Mouse (Mus musculus) heart, postnatal 0 days (tissue): Measurements from ENCODE around the gene Rab11fip3. TPM values are rescaled to one million over a fixed set of nuclear protein-coding genes. Genes with fewer than 3 reads are reported as not detected.

Source experiments
- ATAC-seq: fragments of 200-750 bp; cut with Nextera tagmentation; 2 replicates; pipeline ENCODE4 v1.8.0; 2017; ENCODE audit warnings: low read depth, moderate number of reproducible peaks, moderate library complexity; ENCODE audit not compliant: insufficient read depth
- DNase-seq: peaks from one replicate; pipeline ENCODE4 v3.0.0-alpha.2; 2016; ENCODE audit warnings: low spot score
- H3K27ac ChIP-seq: fragments of 300-500 bp; sonication (generic); 2 replicates; pipeline ENCODE4 v1.5.1; 2014; ENCODE audit warnings: low read depth, mild to moderate bottlenecking
- H3K27me3 ChIP-seq: fragments of 300-500 bp; sonication (generic); 2 replicates; pipeline ENCODE4 v1.6.1; 2014; ENCODE audit warnings: low read length, mixed read lengths; ENCODE audit not compliant: control insufficient read depth, insufficient read depth
- H3K36me3 ChIP-seq: fragments of 300-500 bp; sonication (generic); replicated peaks from 2 replicates; pipeline ENCODE4 v1.6.1; 2014; ENCODE audit warnings: low read length, mixed read lengths; ENCODE audit not compliant: control insufficient read depth, insufficient read depth
- H3K4me1 ChIP-seq: fragments of 300-500 bp; sonication (generic); 2 replicates; pipeline ENCODE4 v1.6.1; 2014; ENCODE audit warnings: antibody characterized with exemption; ENCODE audit not compliant: control insufficient read depth, insufficient read depth
- H3K4me2 ChIP-seq: fragments of 300-500 bp; sonication (generic); 2 replicates; pipeline ENCODE4 v1.6.1; 2014; ENCODE audit warnings: low read depth, mild to moderate bottlenecking, low read length, moderate library complexity
- H3K4me3 ChIP-seq: fragments of 300-500 bp; sonication (generic); 2 replicates; pipeline ENCODE4 v1.5.1; 2014; ENCODE audit warnings: low read depth, low read length
- H3K9ac ChIP-seq: fragments of 300-500 bp; sonication (generic); replicated peaks from 2 replicates; pipeline ENCODE4 v1.6.1; 2014; ENCODE audit warnings: low read depth, low read length, mixed read lengths
- H3K9me3 ChIP-seq: fragments of 300-500 bp; sonication (generic); replicated peaks from 2 replicates; pipeline ENCODE4 v1.6.1; 2016; ENCODE audit warnings: low read length; ENCODE audit not compliant: control insufficient read depth
- CTCF ChIP-seq: IDR thresholded peaks from 2 replicates; pipeline ENCODE4 v1.5.1; 2016; ENCODE audit warnings: antibody characterized with exemption, control low read depth, low read depth
- EP300 ChIP-seq: IDR thresholded peaks from 2 replicates; pipeline ENCODE4 v1.6.1; 2016; ENCODE audit warnings: antibody characterized with exemption, low read depth
- WGBS: fragments of 180-500 bp; shearing (Covaris S2); extraction: QIAGEN DNeasy Blood & Tissue Kit; methylation state at CpG from one replicate; pipeline ENCODE4 v1.1.7; 2014; 5-methylcytosine and 5-hydroxymethylcytosine counted together
- polyA plus RNA-seq: library from polyadenylated mRNA; unstranded; fragments of >200 nt; fragmentation: Nextera tagmentation; extraction: Ambion mirVana; gene quantifications from 2 replicates; pipeline ENCODE4 v1.2.1, GENCODE M21; 2015
- total RNA-seq: library from RNA; depleted of rRNA; stranded (reverse); fragments of >200 nt; gene quantifications from 2 replicates; pipeline ENCODE4 v1.2.3, GENCODE M21; 2014; ENCODE audit warnings: low replicate concordance

The Rab11fip3 gene
- total and polyA plus RNA-seq, 2 experiments from 2014 or later: 7.9 to 8.7 TPM

DNA sequence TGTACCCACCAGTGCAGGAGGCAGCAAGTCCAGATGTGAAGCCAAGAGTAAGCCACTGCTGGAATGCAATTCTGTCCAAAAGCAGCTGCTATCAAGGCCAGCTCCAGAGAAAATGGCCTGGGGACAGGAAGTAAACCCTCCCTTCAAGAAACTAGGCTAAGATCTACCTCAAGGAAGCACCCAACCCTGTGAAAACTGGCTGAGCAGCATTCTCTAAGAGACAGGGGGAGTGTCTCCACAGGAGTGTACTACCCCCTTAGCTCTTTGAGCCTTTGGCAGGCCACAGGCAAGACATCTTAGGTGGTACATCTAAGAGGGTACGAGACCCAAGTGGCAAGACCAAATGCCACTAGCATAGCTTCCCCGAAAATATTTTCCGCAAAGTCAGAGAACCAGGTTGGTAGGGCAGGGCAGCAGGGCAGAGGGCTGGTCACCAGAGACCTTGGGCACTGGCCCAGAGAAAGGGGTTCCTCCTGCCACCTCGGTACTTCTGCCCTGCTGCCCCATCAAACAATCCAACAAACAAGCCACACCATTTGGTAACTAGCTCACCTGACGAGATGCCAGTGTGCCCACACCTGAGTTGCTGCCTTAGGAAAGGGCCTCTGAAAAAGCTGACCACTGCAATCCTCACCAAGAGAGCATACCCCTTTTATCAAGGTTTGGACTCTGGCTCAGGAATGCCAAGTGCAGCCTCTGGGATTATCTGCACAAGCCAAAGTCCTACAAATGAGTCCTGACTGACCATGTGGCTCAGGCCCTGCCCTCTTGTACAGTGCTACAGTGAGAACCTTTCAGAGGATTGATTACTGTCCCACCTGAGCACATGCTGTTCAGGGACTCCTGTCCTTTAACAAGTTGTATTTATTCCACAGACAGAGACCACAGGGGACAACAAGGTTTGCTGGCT is 89.3 kb downstream of the Rab11fip3 start:
- H3K27me3 ChIP-seq: no peaks in the 10 kb centered on the region
- no peak overlapping the region for H3K27ac ChIP-seq
- no peak overlapping the region for H3K4me2 ChIP-seq
- H3K4me3 ChIP-seq: no peak overlapping the region
- peaks cover 23% of the 10 kb centered on the region for H3K4me1 ChIP-seq
- H3K9ac ChIP-seq: no peak overlapping the region
- DNase-seq: no peak
- 77% methylated on average over 5 of the region's 5 CpGs for WGBS
- no peak for TF ChIP-seq EP300
- TF ChIP-seq CTCF: no peak
- no peaks in the 10 kb centered on the region for H3K9me3 ChIP-seq
- ATAC-seq: no peak
- no peaks in the 10 kb centered on the region for H3K36me3 ChIP-seq

DNA sequence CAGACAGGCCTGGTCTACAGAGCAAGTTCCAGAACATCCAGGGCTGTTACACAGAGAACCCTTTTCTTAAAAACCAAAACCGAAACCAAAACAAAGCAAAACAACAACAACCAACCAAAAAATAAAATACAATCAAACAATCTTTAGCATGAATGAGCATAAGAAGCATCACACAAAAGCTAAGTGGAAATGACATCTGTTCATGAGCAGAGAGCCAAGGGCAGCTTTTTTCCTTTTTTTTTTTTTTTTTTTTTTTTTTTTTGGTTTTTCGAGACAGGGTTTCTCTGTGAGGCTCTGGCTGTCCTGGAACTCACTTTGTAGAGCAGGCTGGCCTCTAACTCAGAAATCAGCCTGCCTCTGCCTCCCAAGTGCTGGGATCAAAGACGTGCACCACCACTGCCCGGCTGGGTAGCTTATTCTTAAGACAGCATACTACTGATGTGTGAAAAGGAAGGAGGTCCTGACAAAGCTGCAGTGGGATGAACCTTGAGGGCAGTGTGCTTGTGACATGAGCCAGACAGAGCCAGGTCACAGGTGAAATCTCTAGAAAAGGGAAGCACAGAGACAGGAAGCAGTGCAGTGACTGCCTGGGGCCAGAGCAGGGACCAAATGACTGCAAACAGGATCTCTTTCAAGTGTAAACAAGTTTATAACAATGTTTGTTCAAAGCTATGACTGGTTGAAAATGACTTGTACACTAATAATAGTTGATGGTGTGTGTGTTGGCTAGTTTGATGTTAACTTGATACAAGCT is 98.2 kb downstream of the Rab11fip3 start:
- Histone ChIP-seq H3K9me3 (no peaks in the 10 kb centered on the region), H3K27me3 (no peaks in the 10 kb centered on the region), H3K4me3 (no peak overlapping the region), H3K4me2 (no peak overlapping the region), H3K36me3 (no peaks in the 10 kb centered on the region), H3K4me1 (peaks cover 12% of the 10 kb centered on the region), H3K9ac (no peak overlapping the region), H3K27ac (no peak overlapping the region)
- no peak for TF ChIP-seq CTCF
- TF ChIP-seq EP300: no peak
- 79% methylated on average over 4 of the region's 4 CpGs for WGBS
- ATAC-seq: no peak
- DNase-seq: no peak

DNA sequence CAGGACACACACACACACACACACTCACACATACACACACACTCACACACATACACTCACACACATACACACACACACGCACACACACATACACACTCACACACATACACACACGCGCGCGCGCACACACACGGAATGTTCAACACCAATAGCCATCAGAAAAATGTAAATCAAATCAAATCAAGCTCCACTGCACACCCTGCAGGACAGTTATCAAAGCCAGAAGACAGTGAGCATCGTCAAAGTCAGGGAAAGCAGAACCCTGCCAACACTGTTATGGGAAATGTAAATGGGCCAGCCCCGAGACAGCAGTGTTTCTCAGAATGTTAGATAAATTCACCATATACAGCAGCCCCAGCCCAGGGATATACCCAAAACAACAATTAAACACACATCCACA is 98.9 kb downstream of the Rab11fip3 start:
- no peak overlapping the region for H3K9ac ChIP-seq
- H3K4me3 ChIP-seq: no peak overlapping the region
- ATAC-seq (no peak), DNase-seq (no peak)
- H3K27ac ChIP-seq: no peak overlapping the region
- TF ChIP-seq CTCF (no peak), EP300 (no peak)
- no peaks in the 10 kb centered on the region for H3K9me3 ChIP-seq
- H3K4me1 ChIP-seq: peaks cover 12% of the 10 kb centered on the region
- no peak overlapping the region for H3K4me2 ChIP-seq
- 87% methylated on average over 9 of the region's 9 CpGs for WGBS
- H3K36me3 ChIP-seq: no peaks in the 10 kb centered on the region
- no peaks in the 10 kb centered on the region for H3K27me3 ChIP-seq

DNA sequence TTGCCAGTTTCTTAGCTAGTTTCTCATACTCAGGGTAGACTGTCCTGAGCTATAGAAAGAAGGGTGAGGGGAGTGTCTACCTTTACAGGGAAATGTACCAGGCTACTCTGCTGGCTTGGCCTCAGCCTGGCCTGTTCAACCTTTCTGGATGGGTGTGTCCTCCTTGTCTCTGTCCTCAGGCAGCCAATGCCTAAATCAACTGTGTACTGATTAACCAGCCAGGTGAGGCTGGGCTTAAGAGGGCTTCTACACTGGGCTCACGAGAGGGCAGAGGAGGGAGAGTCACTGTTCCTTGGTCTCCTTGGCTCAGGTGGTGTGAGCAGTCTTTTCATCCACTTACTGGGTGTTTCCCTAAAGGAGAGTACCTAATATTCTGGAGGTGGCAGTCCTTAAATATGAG is 101.2 kb downstream of the Rab11fip3 start:
- no peak overlapping the region for H3K4me3 ChIP-seq
- no peak overlapping the region for H3K4me2 ChIP-seq
- H3K4me1 ChIP-seq: peaks cover 12% of the 10 kb centered on the region
- no peaks in the 10 kb centered on the region for H3K9me3 ChIP-seq
- 70% methylated on average over 1 of the region's 1 CpGs for WGBS
- no peak overlapping the region for H3K9ac ChIP-seq
- TF ChIP-seq EP300 (no peak), CTCF (no peak)
- H3K27me3 ChIP-seq: no peaks in the 10 kb centered on the region
- no peak for DNase-seq
- H3K36me3 ChIP-seq: no peaks in the 10 kb centered on the region
- H3K27ac ChIP-seq: 0 out of 2 replicates have a peak overlapping the region, but pooled peaks have one; percentile 3
- no peak for ATAC-seq

- Histone ChIP-seq H3K9me3 (no peaks in the 10 kb centered on the region), H3K4me3 (no peak overlapping the region), H3K4me2 (no peak overlapping the region), H3K4me1 (peaks cover 12% of the 10 kb centered on the region), H3K27ac (peak overlapping the region; percentile 30; the same call in 1 of the 2 replicates), H3K27me3 (no peaks in the 10 kb centered on the region), H3K9ac (no peak overlapping the region), H3K36me3 (no peaks in the 10 kb centered on the region)
- 16% methylated on average over 3 of the region's 3 CpGs for WGBS
- ATAC-seq (no peak; the same call in 1 of the 2 replicates), DNase-seq (peak; percentile 35)
- TF ChIP-seq CTCF (no peak), EP300 (no peak)
These were observed 101.7 kb downstream of the Rab11fip3 start for GRCm38 (mm10) chr17:25967652-25968051.
